Mouse (Mus musculus) bone marrow, adult 2 months (tissue): Measurements from ENCODE around the gene Tnfrsf19.

Source experiments
- CTCF ChIP-seq: fragments of 200-500 bp; IDR thresholded peaks from 2 replicates; pipeline ENCODE4 v1.5.1; 2011; ENCODE audit warnings: low read length, control low read depth; ENCODE audit not compliant: control insufficient read depth, insufficient read depth
- POLR2A ChIP-seq: fragments of 200-500 bp; IDR thresholded peaks from 2 replicates; pipeline ENCODE4 v1.6.1; 2011; ENCODE audit warnings: low read depth, mild to moderate bottlenecking, control low read depth, low read length, borderline replicate concordance; ENCODE audit not compliant: control insufficient read depth

DNA sequence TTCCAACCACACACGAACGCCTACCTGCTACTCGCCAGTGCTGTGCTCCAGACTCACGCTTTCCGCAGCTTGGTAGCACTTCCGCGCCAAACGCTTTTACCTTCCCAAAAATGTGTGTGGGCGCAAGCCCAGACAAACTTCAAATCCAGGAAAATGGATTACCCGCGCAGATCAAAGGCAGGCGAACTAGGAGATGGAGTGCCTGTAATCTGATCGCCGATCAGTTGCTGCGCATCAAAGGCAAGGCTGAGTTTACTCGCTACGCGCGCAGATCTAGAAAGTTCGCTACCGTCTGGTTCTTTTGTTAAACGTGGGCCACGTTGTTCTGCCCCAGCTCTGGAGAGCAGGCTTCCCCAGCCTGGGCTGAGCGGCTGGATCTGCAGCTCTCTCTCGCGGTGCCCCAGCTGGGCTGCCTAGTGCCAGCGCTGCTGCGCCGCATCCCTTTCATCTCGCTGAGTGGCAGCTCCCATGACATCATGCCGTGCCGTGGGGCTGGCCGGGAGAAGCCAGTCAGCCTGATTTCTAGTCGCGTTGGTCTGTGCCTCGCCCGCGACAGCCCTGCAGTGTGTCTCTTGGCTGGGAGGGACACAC is at the start of gene Tnfrsf19:
- TF ChIP-seq CTCF (no peak), POLR2A (peak; percentile 35; the same call in 1 of the 2 replicates)
